Mouse (Mus musculus) brain, embryonic 14.5 days (tissue): Measurements from ENCODE around the gene Dusp22.

Experiments used
- CTCF ChIP-seq: fragments of 200-500 bp; IDR thresholded peaks from 2 replicates; pipeline ENCODE4 v1.5.1; 2012; ENCODE audit warnings: inconsistent platforms, mild to moderate bottlenecking, moderate library complexity, borderline replicate concordance; ENCODE audit not compliant: insufficient read depth, insufficient read length; ENCODE audit errors: extremely low read depth
- POLR2A ChIP-seq: fragments of 200-500 bp; IDR thresholded peaks from 2 replicates; pipeline ENCODE4 v1.6.1; 2012; ENCODE audit warnings: mild to moderate bottlenecking, inconsistent platforms, borderline replicate concordance; ENCODE audit not compliant: poor library complexity, insufficient read depth, insufficient read length, severe bottlenecking; ENCODE audit errors: extremely low read depth

DNA sequence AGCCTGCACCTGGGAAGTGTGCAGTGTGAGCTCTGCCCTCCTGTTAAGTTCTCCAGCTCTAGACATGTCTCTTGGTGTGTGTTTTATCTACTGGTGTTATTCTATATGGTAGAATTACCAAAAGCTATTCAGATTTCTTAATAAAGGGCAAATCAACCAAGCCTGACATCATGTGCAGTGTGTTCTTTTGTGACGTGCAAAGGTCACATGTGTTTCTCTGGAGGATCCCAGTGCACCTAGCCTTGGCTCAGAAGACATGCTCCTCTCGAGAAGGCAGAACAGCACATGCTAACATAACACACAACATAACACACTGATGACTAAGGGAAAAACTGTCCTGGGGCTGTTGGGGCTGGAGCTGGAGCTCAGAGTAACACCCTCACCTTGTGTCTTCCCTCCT is 51.3 kb downstream of the Dusp22 start:
- TF ChIP-seq POLR2A, result no peak
- no peak for TF ChIP-seq CTCF
